ENCODE assay signal across 12 mouse cellular contexts in the genomic region with DNA sequence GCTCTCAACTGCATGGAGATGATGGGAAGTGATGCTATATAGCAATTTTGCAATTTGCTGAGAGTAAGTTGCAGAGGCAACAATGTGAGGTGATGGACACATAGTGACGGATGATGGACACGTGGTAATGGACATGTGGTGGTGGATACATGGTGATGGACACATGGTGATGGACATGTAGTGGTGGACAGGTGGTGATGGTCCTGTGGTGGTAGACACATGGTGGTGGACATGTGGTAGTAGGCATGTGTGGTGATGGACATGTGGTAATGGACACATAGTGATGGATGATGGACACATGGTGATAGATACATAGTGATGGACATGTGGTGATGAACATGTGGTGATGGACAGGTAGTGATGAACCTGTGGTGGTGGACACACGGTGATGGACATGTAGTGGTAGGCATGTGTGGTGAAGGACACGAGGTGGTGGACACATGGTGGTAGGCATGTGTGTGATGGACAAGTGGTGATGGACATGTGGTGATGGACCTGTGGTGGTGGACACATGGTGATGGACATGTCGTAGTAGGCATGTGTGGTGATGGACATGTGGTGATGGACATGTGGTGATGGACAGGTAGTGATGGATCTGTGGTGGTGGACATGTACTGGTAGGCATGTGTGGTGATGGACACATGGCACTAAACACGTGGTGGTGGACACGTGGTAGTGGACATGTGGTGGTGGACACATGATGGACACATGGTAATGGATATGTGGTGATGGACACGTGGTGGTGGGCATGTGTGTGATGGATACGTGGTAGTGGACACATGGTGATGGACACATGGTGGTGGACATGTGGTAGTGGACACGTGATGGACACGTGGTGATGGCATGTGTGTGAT.
A peak's percentile ranks its signal among the peaks of the same experiment; 100 is the strongest.
DNase-seq lines count a peak whose midpoint lies in the region; ATAC-seq and TF ChIP-seq lines count a peak whose summit lies in the region.
"Had no signal": no experiment of that assay in that cellular context is flagged by ENCODE, and none has a peak within 500 bp of the region (broad histone marks: within the 10 kb centered on the region; RNA-seq: fewer than 3 reads in every experiment).

No protein-coding gene starts in this region.

- DNase-seq in heart, adult 9 months (ENCODE audit: low spot score in 2 of 2) = no peak
- DNase-seq in midbrain, embryonic 10.5 days (ENCODE audit: low spot score) = no peak
- no peak for DNase-seq in stomach, postnatal 0 days (ENCODE audit: low spot score)
- DNase-seq in urinary bladder, postnatal 4 days (ENCODE audit: low spot score in 2 of 2) = no peak
- DNase-seq: cerebellum, adult 11 months; kidney, postnatal 4 days; liver; spleen, adult 18-20 months had no signal

- H3K4me2 ChIP-seq in heart, embryonic 12.5 days = no peak overlapping the region
- no peak overlapping the region for H3K4me2 ChIP-seq in midbrain, embryonic 13.5 days (replicated peaks)
- H3K4me2 ChIP-seq in hindbrain, embryonic 16.5 days (ENCODE audit: low read length) = no peak overlapping the region
- H3K4me2 ChIP-seq in stomach, postnatal 0 days (replicated peaks; ENCODE audit: low read depth) = no peak overlapping the region
- H3K4me2 ChIP-seq: heart, embryonic 13.5 days had no signal

- ATAC-seq in heart, embryonic 12.5 days (ENCODE audit: insufficient number of reproducible peaks, low FRiP score) = peak; percentile 42
- peak; percentile 43; the same call in 1 of the 2 replicates for ATAC-seq in midbrain, embryonic 13.5 days
- ATAC-seq in hindbrain, embryonic 16.5 days = peak; percentile 38; the same call in 1 of the 2 replicates
- ATAC-seq in stomach, postnatal 0 days (ENCODE audit: low FRiP score, low TSS enrichment) = 0 out of 2 replicates have a peak, but pooled peaks have one; percentile 38

- no peaks in the 10 kb centered on the region for H3K36me3 ChIP-seq in heart, embryonic 12.5 days
- no peaks in the 10 kb centered on the region for H3K36me3 ChIP-seq in midbrain, embryonic 13.5 days
- no peaks in the 10 kb centered on the region for H3K36me3 ChIP-seq in midbrain, embryonic 10.5 days
- no peaks in the 10 kb centered on the region for H3K36me3 ChIP-seq in hindbrain, embryonic 16.5 days (ENCODE audit: control insufficient read depth, insufficient read depth, low read length)
- no peaks in the 10 kb centered on the region for H3K36me3 ChIP-seq in stomach, postnatal 0 days (ENCODE audit: control insufficient read depth, insufficient read depth, low read length)
- H3K36me3 ChIP-seq: heart, embryonic 13.5 days had no signal

- no peak for TF ChIP-seq EP300 in stomach, postnatal 0 days (optimal IDR thresholded peaks at IDR 0.05)

- no peaks in the 10 kb centered on the region for H3K9me3 ChIP-seq in heart, embryonic 12.5 days (replicated peaks)
- no peaks in the 10 kb centered on the region for H3K9me3 ChIP-seq in midbrain, embryonic 13.5 days
- no peaks in the 10 kb centered on the region for H3K9me3 ChIP-seq in midbrain, embryonic 10.5 days (replicated peaks)
- no peaks in the 10 kb centered on the region for H3K9me3 ChIP-seq in hindbrain, embryonic 16.5 days (ENCODE audit: control insufficient read depth, low read length)
- no peaks in the 10 kb centered on the region for H3K9me3 ChIP-seq in stomach, postnatal 0 days (ENCODE audit: control insufficient read depth, low read length)
- H3K9me3 ChIP-seq: heart, embryonic 13.5 days had no signal

- H3K27me3 ChIP-seq in heart, embryonic 12.5 days (replicated peaks) = no peaks in the 10 kb centered on the region
- H3K27me3 ChIP-seq in midbrain, embryonic 13.5 days = no peaks in the 10 kb centered on the region
- no peaks in the 10 kb centered on the region for H3K27me3 ChIP-seq in midbrain, embryonic 10.5 days (ENCODE audit: low read depth, poor library complexity, severe bottlenecking)
- H3K27me3 ChIP-seq in hindbrain, embryonic 16.5 days (replicated peaks; ENCODE audit: control insufficient read depth, insufficient read depth, low read length) = no peaks in the 10 kb centered on the region
- H3K27me3 ChIP-seq in stomach, postnatal 0 days (ENCODE audit: control insufficient read depth, insufficient read depth, low read length) = no peaks in the 10 kb centered on the region
- H3K27me3 ChIP-seq: heart, embryonic 13.5 days had no signal

- no peak overlapping the region for H3K27ac ChIP-seq in heart, embryonic 12.5 days (ENCODE audit: poor library complexity, severe bottlenecking)
- no peak overlapping the region for H3K27ac ChIP-seq in midbrain, embryonic 13.5 days
- no peak overlapping the region for H3K27ac ChIP-seq in midbrain, embryonic 10.5 days (replicated peaks)
- no peak overlapping the region for H3K27ac ChIP-seq in hindbrain, embryonic 16.5 days (ENCODE audit: low read depth, low read length)
- no peak overlapping the region for H3K27ac ChIP-seq in stomach, postnatal 0 days (replicated peaks)
- H3K27ac ChIP-seq: heart, embryonic 13.5 days had no signal

- H3K4me1 ChIP-seq in heart, embryonic 12.5 days (replicated peaks) = no peaks in the 10 kb centered on the region; the same call in 1 of the 2 replicates
- H3K4me1 ChIP-seq in midbrain, embryonic 13.5 days (replicated peaks) = no peaks in the 10 kb centered on the region
- no peaks in the 10 kb centered on the region for H3K4me1 ChIP-seq in midbrain, embryonic 10.5 days
- H3K4me1 ChIP-seq in hindbrain, embryonic 16.5 days (ENCODE audit: control insufficient read depth, insufficient read depth, low read depth, low read length) = no peaks in the 10 kb centered on the region
- no peaks in the 10 kb centered on the region for H3K4me1 ChIP-seq in stomach, postnatal 0 days (replicated peaks; ENCODE audit: control insufficient read depth, insufficient read depth)
- H3K4me1 ChIP-seq: heart, embryonic 13.5 days had no signal

- no peak overlapping the region for H3K9ac ChIP-seq in heart, embryonic 12.5 days
- no peak overlapping the region for H3K9ac ChIP-seq in midbrain, embryonic 13.5 days (replicated peaks)
- H3K9ac ChIP-seq in hindbrain, embryonic 16.5 days (ENCODE audit: low read depth, low read length) = no peak overlapping the region
- no peak overlapping the region for H3K9ac ChIP-seq in stomach, postnatal 0 days (ENCODE audit: low read length)
- H3K9ac ChIP-seq: heart, embryonic 13.5 days had no signal

- no peak for TF ChIP-seq CTCF in stomach, postnatal 0 days (IDR thresholded peaks at IDR 0.05; ENCODE audit: low read depth)

- H3K4me3 ChIP-seq in heart, embryonic 12.5 days = no peak overlapping the region
- H3K4me3 ChIP-seq in midbrain, embryonic 13.5 days (replicated peaks) = no peak overlapping the region
- H3K4me3 ChIP-seq in midbrain, embryonic 10.5 days = no peak overlapping the region
- no peak overlapping the region for H3K4me3 ChIP-seq in hindbrain, embryonic 16.5 days (ENCODE audit: low read length)
- no peak overlapping the region for H3K4me3 ChIP-seq in stomach, postnatal 0 days (ENCODE audit: low read depth, low read length)
- H3K4me3 ChIP-seq: heart, embryonic 13.5 days had no signal

- WGBS in heart, embryonic 12.5 days = 86% methylated on average over 11 of the region's 11 CpGs
- 92% methylated on average over 11 of the region's 11 CpGs for WGBS in midbrain, embryonic 13.5 days
- 94% methylated on average over 11 of the region's 11 CpGs for WGBS in midbrain, embryonic 10.5 days
- 96% methylated on average over 11 of the region's 11 CpGs for WGBS in hindbrain, embryonic 16.5 days
- WGBS in stomach, postnatal 0 days = 95% methylated on average over 11 of the region's 11 CpGs
